Mouse (Mus musculus) ES-E14 (cell line): ENCODE data around the gene Ppp1r14b.

ENCODE experiments used
- MAFK ChIP-seq: IDR thresholded peaks from 2 replicates; pipeline ENCODE4 v1.6.1; 2014; ENCODE audit warnings: mild to moderate bottlenecking, low read depth, low read length, inconsistent platforms; ENCODE audit not compliant: insufficient read depth
- ZC3H11A ChIP-seq: IDR thresholded peaks from 2 replicates; pipeline ENCODE4 v1.6.1; 2012; ENCODE audit warnings: low read depth, mild to moderate bottlenecking, inconsistent platforms, low read length, borderline replicate concordance

DNA sequence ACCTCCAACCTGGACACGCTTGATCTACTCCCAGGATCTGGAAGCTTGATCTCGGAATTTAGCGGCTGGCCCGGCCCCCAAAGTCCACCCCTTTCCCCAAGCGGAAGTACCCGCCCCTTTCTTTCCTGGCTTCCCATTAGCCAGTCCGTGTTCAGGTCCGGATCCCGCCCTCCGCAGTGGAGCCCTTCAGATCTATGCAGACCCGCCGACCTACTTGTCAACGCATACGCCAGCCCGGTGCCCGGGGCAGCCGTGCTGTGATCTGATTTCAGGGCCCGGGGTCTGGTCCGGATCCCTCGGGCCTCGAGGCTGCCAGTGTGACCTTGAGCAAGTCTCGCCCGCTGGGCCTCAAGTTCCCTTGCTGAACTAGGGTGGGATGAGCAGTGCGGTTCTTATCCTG is 21.2 kb downstream of the Ppp1r14b start, which contains the start of the genes Nudt22 and Trpt1:
- TF ChIP-seq ZC3H11A, result no peak
- TF ChIP-seq MAFK, result no peak
